Comparison of ENCODE assay signal across 25 mouse cellular contexts in the genomic region with DNA sequence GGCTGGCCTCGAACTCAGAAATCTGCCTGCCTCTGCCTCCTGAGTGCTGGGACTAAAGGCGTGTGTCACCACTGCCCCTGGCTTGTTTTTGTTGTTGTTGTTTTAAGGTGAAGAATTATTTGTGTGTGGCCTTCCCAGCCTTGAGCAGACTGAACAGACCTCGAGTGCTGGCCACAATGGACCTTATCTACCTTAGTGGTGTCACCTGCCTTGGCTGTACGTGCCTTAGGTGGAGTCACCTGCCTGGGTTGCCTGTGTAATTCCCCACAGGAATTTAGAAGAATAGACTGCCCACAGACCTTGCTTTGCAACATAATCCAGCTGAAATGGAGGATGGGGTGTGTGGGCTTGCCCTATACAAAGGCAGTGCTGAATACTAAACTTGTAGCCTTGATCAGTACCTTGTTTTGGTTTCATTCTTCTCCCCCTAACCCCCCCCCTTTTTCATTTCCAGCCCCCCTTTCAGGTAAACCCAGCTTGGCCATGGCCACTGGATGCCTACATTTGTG. TPM values are rescaled to one million over a fixed set of nuclear protein-coding genes. Genes with fewer than 3 reads are reported as not detected.
A peak's percentile ranks its signal among the peaks of the same experiment; 100 is the strongest.
DNase-seq lines count a peak whose midpoint lies in the region; TF ChIP-seq lines count a peak whose summit lies in the region.
"Had no signal": no experiment of that assay in that cellular context is flagged by ENCODE, and none has a peak within 500 bp of the region (broad histone marks: within the 10 kb centered on the region; RNA-seq: fewer than 3 reads in every experiment).

No protein-coding gene starts in this region.

- 0 out of 2 replicates have a peak overlapping the region, but pooled peaks have one; percentile 4 for H3K27ac ChIP-seq in cerebellum, adult 2 months (ENCODE audit: insufficient read depth, low read length)
- no peak overlapping the region for H3K27ac ChIP-seq in layer of hippocampus, adult 2 months
- no peak overlapping the region for H3K27ac ChIP-seq in midbrain, embryonic 10.5 days (replicated peaks)
- H3K27ac ChIP-seq: embryonic facial prominence, embryonic 10.5 days; embryonic facial prominence, embryonic 12.5 days; forebrain, embryonic 13.5 days; forebrain, embryonic 15.5 days had no signal

- DNase-seq in cerebellum, adult 2 months = no peak
- no peak for DNase-seq in cerebellum, adult 18-20 months
- peak; percentile 73 for DNase-seq in ES-CJ7 (ENCODE audit: low read depth, low spot score)
- DNase-seq in R1 (ENCODE audit: low read depth, low spot score) = peak; percentile 83
- DNase-seq in layer of hippocampus, adult 2 months (ENCODE audit: low spot score in 2 of 2) = no peak
- no peak for DNase-seq in midbrain, embryonic 10.5 days (ENCODE audit: low spot score)
- DNase-seq: adrenal gland, adult 8-10 months; adrenal gland, postnatal 14 days; adrenal gland, postnatal 36 days; B cell, adult 2 months; cerebellum, adult 11-12 months; cerebellum, adult 9-10 months; cerebellum, postnatal 10 days; cerebellum, postnatal 25 days; forebrain, postnatal 0 days had no signal

- no peak for TF ChIP-seq POLR2A in cerebellum, adult 2 months (IDR thresholded peaks at IDR 0.05; ENCODE audit: borderline replicate concordance, insufficient read depth, low read length)

- H3K4me3 ChIP-seq in cerebellum, adult 2 months (replicated peaks; ENCODE audit: insufficient read depth, low read depth, low read length) = no peak overlapping the region
- peak overlapping the region; percentile 14; the same call in 1 of the 2 replicates for H3K4me3 ChIP-seq in E14TG2a.4 (replicated peaks; ENCODE audit: low read length)
- no peak overlapping the region for H3K4me3 ChIP-seq in layer of hippocampus, adult 2 months
- no peak overlapping the region for H3K4me3 ChIP-seq in midbrain, embryonic 10.5 days
- H3K4me3 ChIP-seq: embryonic facial prominence, embryonic 10.5 days; embryonic facial prominence, embryonic 12.5 days; forebrain, embryonic 13.5 days; forebrain, embryonic 15.5 days had no signal

- no peaks in the 10 kb centered on the region for H3K9me3 ChIP-seq in E14TG2a.4 (ENCODE audit: low read length)
- H3K9me3 ChIP-seq in midbrain, embryonic 10.5 days (replicated peaks) = no peaks in the 10 kb centered on the region
- H3K9me3 ChIP-seq: embryonic facial prominence, embryonic 10.5 days; embryonic facial prominence, embryonic 12.5 days; forebrain, embryonic 13.5 days; forebrain, embryonic 15.5 days; G1E had no signal

- WGBS in cerebellum, adult 2 months = 86% methylated on average over 4 of the region's 4 CpGs
- WGBS in midbrain, embryonic 10.5 days = 85% methylated on average over 4 of the region's 4 CpGs

- TF ChIP-seq CTCF in cerebellum, adult 2 months (IDR thresholded peaks at IDR 0.05; ENCODE audit: borderline replicate concordance, insufficient read depth, low read depth, low read length) = no peak
- TF ChIP-seq CTCF in E14TG2a.4 (conservative IDR thresholded peaks at IDR 0.05; ENCODE audit: low read length) = no peak
- no peak for TF ChIP-seq CTCF in layer of hippocampus, adult 2 months (conservative IDR thresholded peaks at IDR 0.05)

- H3K27me3 ChIP-seq in cerebellum, adult 2 months (ENCODE audit: control insufficient read depth, insufficient read depth, low read length) = no peaks in the 10 kb centered on the region
- no peaks in the 10 kb centered on the region for H3K27me3 ChIP-seq in E14TG2a.4 (ENCODE audit: insufficient read depth, low read length)
- no peaks in the 10 kb centered on the region for H3K27me3 ChIP-seq in midbrain, embryonic 10.5 days (ENCODE audit: low read depth, poor library complexity, severe bottlenecking)
- H3K27me3 ChIP-seq: embryonic facial prominence, embryonic 12.5 days; forebrain, embryonic 13.5 days; forebrain, embryonic 15.5 days; Patski had no signal

- peaks cover 34% of the 10 kb centered on the region for H3K4me1 ChIP-seq in cerebellum, adult 2 months (ENCODE audit: control insufficient read depth, insufficient read depth, low read length)
- peaks cover 72% of the 10 kb centered on the region for H3K4me1 ChIP-seq in E14TG2a.4 (replicated peaks; ENCODE audit: low read depth, low read length)
- peaks cover 9% of the 10 kb centered on the region for H3K4me1 ChIP-seq in midbrain, embryonic 10.5 days
- H3K4me1 ChIP-seq: forebrain, embryonic 13.5 days had no signal

- no peaks in the 10 kb centered on the region for H3K36me3 ChIP-seq in E14TG2a.4 (ENCODE audit: insufficient read depth, low read length)
- H3K36me3 ChIP-seq in midbrain, embryonic 10.5 days = no peaks in the 10 kb centered on the region
- H3K36me3 ChIP-seq: embryonic facial prominence, embryonic 10.5 days; embryonic facial prominence, embryonic 12.5 days; forebrain, embryonic 15.5 days; G1E had no signal

RNA-seq across cellular contexts. Expression of a gene that starts 12.0 kb away (rescaled TPM):
- polyA plus RNA-seq in cerebellum, adult 2 months (2012; rRNA removed) = 3.3 and 4.2 TPM in 2 replicates
- 1 to 10 TPM; 1.6 to 2.2 TPM for total RNA-seq in layer of hippocampus, adult 2 months (2021)
- 1.0 and 1.3 TPM in 2 replicates for polyA plus RNA-seq in midbrain, embryonic 10.5 days (2016; fragmentation: Nextera tagmentation; extraction: Ambion mirVana)
- total RNA-seq: G1E had no signal
- polyA plus RNA-seq: CD4-positive, CD25-positive, alpha-beta regulatory T cell, adult 4 months; G1E had no signal

RNA-seq across cellular contexts. Expression of a gene that starts 12.3 kb away (rescaled TPM):
- polyA plus RNA-seq in cerebellum, adult 2 months (2012; rRNA removed) = 31.2 and 35.3 TPM in 2 replicates
- 1 to 10 TPM; 8.9 to 9.6 TPM for total RNA-seq in layer of hippocampus, adult 2 months (2021)
- 1.2 and 1.4 TPM in 2 replicates for polyA plus RNA-seq in midbrain, embryonic 10.5 days (2016; fragmentation: Nextera tagmentation; extraction: Ambion mirVana)
- total RNA-seq: CH12.LX, G1E had no signal
- polyA plus RNA-seq: G1E had no signal

RNA-seq across cellular contexts. Expression of a gene that starts 22.3 kb away (rescaled TPM):
- polyA plus RNA-seq in cerebellum, adult 2 months (2012; rRNA removed) = 4.8 and 4.9 TPM in 2 replicates
- total RNA-seq in layer of hippocampus, adult 2 months (2021) = 1 to 10 TPM; 2.1 to 2.5 TPM
- 0.11 and 0.30 TPM in 2 replicates for polyA plus RNA-seq in midbrain, embryonic 10.5 days (2016; fragmentation: Nextera tagmentation; extraction: Ambion mirVana)
- total RNA-seq: forebrain, postnatal 0 days; G1E had no signal
- polyA plus RNA-seq: CD4-positive, CD25-positive, alpha-beta regulatory T cell, adult 4 months; embryonic facial prominence, embryonic 10.5 days; forebrain, embryonic 11.5 days; G1E had no signal

RNA-seq across cellular contexts. Expression of a gene that starts 26.0 kb away (rescaled TPM):
- 110 and 152 TPM in 2 replicates for polyA plus RNA-seq in cerebellum, adult 2 months (2012; rRNA removed)
- 100 to 1,000 TPM; 108 to 132 TPM for total RNA-seq in layer of hippocampus, adult 2 months (2021)
- 112 and 114 TPM in 2 replicates for polyA plus RNA-seq in midbrain, embryonic 10.5 days (2016; fragmentation: Nextera tagmentation; extraction: Ambion mirVana)

RNA-seq across cellular contexts. Expression of a gene that starts 35.7 kb away (rescaled TPM):
- 316 and 321 TPM in 2 replicates for polyA plus RNA-seq in cerebellum, adult 2 months (2012; rRNA removed)
- 100 to 1,000 TPM; 342 to 344 TPM for total RNA-seq in layer of hippocampus, adult 2 months (2021)
- 710 and 716 TPM in 2 replicates for polyA plus RNA-seq in midbrain, embryonic 10.5 days (2016; fragmentation: Nextera tagmentation; extraction: Ambion mirVana)

Comparison
In these comparisons a context has a peak if more than half of its experiments do, and no peak if none do; other contexts are left out.
1. DNase-seq: peak in ES-CJ7 (single experiment) and R1 (single experiment); none in cerebellum, adult 2 months (0 of 2), cerebellum, adult 18-20 months (0 of 2), layer of hippocampus, adult 2 months (0 of 2) and midbrain, embryonic 10.5 days (single experiment).
2. RNA of a gene that starts 12.3 kb away (polyA plus RNA-seq): 31.2 to 35.3 TPM in cerebellum, adult 2 months; 1.2 to 1.4 TPM in midbrain, embryonic 10.5 days; every median in the first group is over 10 times any median in the second.